Mouse (Mus musculus): ENCODE measurements around the gene Hprt.

Gene Hprt

GRCm38 (mm10) chrX:53041006-53041405 lies 53.1 kb downstream of the Hprt start:
- no peak for ATAC-seq (ENCODE audit: low TSS enrichment)

- ATAC-seq (ENCODE audit: low TSS enrichment) = peak; percentile 31; the same call in 1 of the 2 replicates
These were observed 57.4 kb downstream of the Hprt start for GRCm38 (mm10) chrX:53045187-53045903.

- peak; percentile 76 for ATAC-seq (ENCODE audit: low TSS enrichment)
These were observed 58.1 kb downstream of the Hprt start for GRCm38 (mm10) chrX:53046033-53046432.

- no peak for ATAC-seq (ENCODE audit: low TSS enrichment)
These were observed 59.0 kb downstream of the Hprt start for GRCm38 (mm10) chrX:53046911-53047310.

GRCm38 (mm10) chrX:53049196-53049595 lies 61.3 kb downstream of the Hprt start:
- ATAC-seq (ENCODE audit: low TSS enrichment) = no peak

GRCm38 (mm10) chrX:53050353-53050752 lies 62.4 kb downstream of the Hprt start:
- ATAC-seq (ENCODE audit: low TSS enrichment) = no peak

- no peak for ATAC-seq (ENCODE audit: low TSS enrichment)
These were observed 64.9 kb downstream of the Hprt start for GRCm38 (mm10) chrX:53052652-53053500.

GRCm38 (mm10) chrX:53053885-53054284 lies 65.9 kb downstream of the Hprt start:
- ATAC-seq (ENCODE audit: low TSS enrichment) = no peak

- ATAC-seq (ENCODE audit: low TSS enrichment) = no peak
These were observed 67.8 kb downstream of the Hprt start for GRCm38 (mm10) chrX:53055771-53056170.

- no peak for ATAC-seq (ENCODE audit: low TSS enrichment)
These were observed 68.7 kb downstream of the Hprt start for GRCm38 (mm10) chrX:53056627-53057026.

GRCm38 (mm10) chrX:53057054-53057759 lies 69.3 kb downstream of the Hprt start:
- ATAC-seq (ENCODE audit: low TSS enrichment) = 0 out of 2 replicates have a peak, but pooled peaks have one; percentile 16

GRCm38 (mm10) chrX:53057760-53058090 lies 69.8 kb downstream of the Hprt start:
- no peak for ATAC-seq (ENCODE audit: low TSS enrichment)

- no peak for ATAC-seq (ENCODE audit: low TSS enrichment)
These were observed 70.7 kb downstream of the Hprt start for GRCm38 (mm10) chrX:53058459-53059280.

- no peak for ATAC-seq (ENCODE audit: low TSS enrichment)
These were observed 71.6 kb downstream of the Hprt start for GRCm38 (mm10) chrX:53059426-53060007.

- no peak for ATAC-seq (ENCODE audit: low TSS enrichment)
These were observed 76.5 kb downstream of the Hprt start for GRCm38 (mm10) chrX:53064406-53064805.

All from frontal cortex, adult (tissue).